Mouse (Mus musculus): Measurements from ENCODE around the gene Tmem273. TPM values are rescaled to one million over a fixed set of nuclear protein-coding genes. Genes with fewer than 3 reads are reported as not detected.

The Tmem273 gene
- 0.18 and 0.39 TPM in 2 replicates for polyA plus RNA-seq (2016; fragmentation: Nextera tagmentation; extraction: Ambion mirVana)

GRCm38 (mm10) chr14:32785556-32786130, at the start of gene Tmem273:
Tmem273 (plus strand) TSS chr14:32785963.
- 68% methylated on average over 3 of the region's 3 CpGs for WGBS
- Histone ChIP-seq H3K36me3 (no peaks in the 10 kb centered on the region), H3K4me3 (no peak within 1 kb of the TSS), H3K27me3 (ENCODE audit: insufficient read depth, poor library complexity, severe bottlenecking) (peaks cover 6% of the 10 kb centered on the region; the same call in 1 of the 2 replicates), H3K4me1 (peaks cover 13% of the 10 kb centered on the region), H3K27ac (no peak within 1 kb of the TSS; the same call in 1 of the 2 replicates), H3K9me3 (no peaks in the 10 kb centered on the region)
- DNase-seq (ENCODE audit: low spot score): no peak

GRCm38 (mm10) chr14:32736561-32736960, 49.2 kb upstream of the Tmem273 start:
- 0 out of 2 replicates have a peak, but pooled peaks cover 3% of the 10 kb centered on the region for H3K9me3 ChIP-seq
- no peaks in the 10 kb centered on the region for H3K27me3 ChIP-seq (ENCODE audit: insufficient read depth, poor library complexity, severe bottlenecking)
- H3K4me3 ChIP-seq: no peak overlapping the region
- H3K4me1 ChIP-seq: peaks cover 10% of the 10 kb centered on the region; the same call in 1 of the 2 replicates
- H3K36me3 ChIP-seq: no peaks in the 10 kb centered on the region
- 83% methylated on average over 6 of the region's 6 CpGs for WGBS
- no peak overlapping the region for H3K27ac ChIP-seq
- DNase-seq (ENCODE audit: low spot score): no peak

- Histone ChIP-seq H3K9me3 (0 out of 2 replicates have a peak, but pooled peaks cover 3% of the 10 kb centered on the region), H3K36me3 (no peaks in the 10 kb centered on the region), H3K27me3 (ENCODE audit: insufficient read depth, poor library complexity, severe bottlenecking) (no peaks in the 10 kb centered on the region), H3K27ac (no peak overlapping the region), H3K4me3 (no peak overlapping the region), H3K4me1 (peaks cover 4% of the 10 kb centered on the region; the same call in 1 of the 2 replicates)
- DNase-seq (ENCODE audit: low spot score): no peak
- WGBS: 84% methylated on average over 5 of the region's 5 CpGs
These were observed 47.2 kb upstream of the Tmem273 start for GRCm38 (mm10) chr14:32738586-32738985.

- H3K27ac ChIP-seq: peak overlapping the region; percentile 17; the same call in 1 of the 2 replicates
- WGBS: 34% methylated on average over 6 of the region's 6 CpGs
- peak; percentile 36 for DNase-seq (ENCODE audit: low spot score)
- H3K36me3 ChIP-seq: no peaks in the 10 kb centered on the region
- no peaks in the 10 kb centered on the region for H3K9me3 ChIP-seq
- H3K4me1 ChIP-seq: peaks cover 24% of the 10 kb centered on the region
- no peak overlapping the region for H3K4me3 ChIP-seq
- H3K27me3 ChIP-seq (ENCODE audit: insufficient read depth, poor library complexity, severe bottlenecking): no peaks in the 10 kb centered on the region
These were observed 37.2 kb upstream of the Tmem273 start for GRCm38 (mm10) chr14:32748519-32748918.

- Histone ChIP-seq H3K27ac (peak overlapping the region; percentile 47; the same call in 1 of the 2 replicates), H3K4me1 (peaks cover 24% of the 10 kb centered on the region), H3K4me3 (no peak overlapping the region), H3K9me3 (no peaks in the 10 kb centered on the region), H3K27me3 (ENCODE audit: insufficient read depth, poor library complexity, severe bottlenecking) (no peaks in the 10 kb centered on the region), H3K36me3 (no peaks in the 10 kb centered on the region)
- WGBS: 76% methylated on average over 6 of the region's 6 CpGs
- DNase-seq (ENCODE audit: low spot score): no peak
These were observed 35.0 kb upstream of the Tmem273 start for GRCm38 (mm10) chr14:32750727-32751126.

- Histone ChIP-seq H3K27me3 (ENCODE audit: insufficient read depth, poor library complexity, severe bottlenecking) (no peaks in the 10 kb centered on the region), H3K4me1 (peaks cover 14% of the 10 kb centered on the region), H3K9me3 (no peaks in the 10 kb centered on the region), H3K36me3 (no peaks in the 10 kb centered on the region), H3K27ac (no peak overlapping the region), H3K4me3 (no peak overlapping the region)
- no peak for DNase-seq (ENCODE audit: low spot score)
- WGBS: 49% methylated on average over 1 of the region's 1 CpGs
These were observed 31.5 kb upstream of the Tmem273 start for GRCm38 (mm10) chr14:32754286-32754685.

- no peaks in the 10 kb centered on the region for H3K27me3 ChIP-seq (ENCODE audit: insufficient read depth, poor library complexity, severe bottlenecking)
- no peak overlapping the region for H3K27ac ChIP-seq
- no peak for DNase-seq (ENCODE audit: low spot score)
- no peaks in the 10 kb centered on the region for H3K36me3 ChIP-seq
- no peaks in the 10 kb centered on the region for H3K4me1 ChIP-seq
- WGBS: 74% methylated on average over 1 of the region's 1 CpGs
- H3K9me3 ChIP-seq: no peaks in the 10 kb centered on the region
- no peak overlapping the region for H3K4me3 ChIP-seq
These were observed 23.6 kb upstream of the Tmem273 start for GRCm38 (mm10) chr14:32762177-32762576.

GRCm38 (mm10) chr14:32770563-32770962, 15.2 kb upstream of the Tmem273 start:
- no peak for DNase-seq (ENCODE audit: low spot score)
- H3K27ac ChIP-seq: no peak overlapping the region
- no peaks in the 10 kb centered on the region for H3K9me3 ChIP-seq
- H3K4me1 ChIP-seq: no peaks in the 10 kb centered on the region
- WGBS: 76% methylated on average over 6 of the region's 6 CpGs
- H3K4me3 ChIP-seq: no peak overlapping the region
- H3K27me3 ChIP-seq (ENCODE audit: insufficient read depth, poor library complexity, severe bottlenecking): 0 out of 2 replicates have a peak, but pooled peaks cover 1% of the 10 kb centered on the region
- no peaks in the 10 kb centered on the region for H3K36me3 ChIP-seq

- WGBS: 78% methylated on average over 4 of the region's 4 CpGs
- no peak overlapping the region for H3K27ac ChIP-seq
- H3K27me3 ChIP-seq (ENCODE audit: insufficient read depth, poor library complexity, severe bottlenecking): 0 out of 2 replicates have a peak, but pooled peaks cover 5% of the 10 kb centered on the region
- no peaks in the 10 kb centered on the region for H3K9me3 ChIP-seq
- no peaks in the 10 kb centered on the region for H3K36me3 ChIP-seq
- no peak for DNase-seq (ENCODE audit: low spot score)
- H3K4me1 ChIP-seq: no peaks in the 10 kb centered on the region
- no peak overlapping the region for H3K4me3 ChIP-seq
These were observed 13.7 kb upstream of the Tmem273 start for GRCm38 (mm10) chr14:32772085-32772484.

GRCm38 (mm10) chr14:32772791-32773190, 13.0 kb upstream of the Tmem273 start:
- peak; percentile 54 for DNase-seq (ENCODE audit: low spot score)
- H3K36me3 ChIP-seq: no peaks in the 10 kb centered on the region
- H3K4me3 ChIP-seq: no peak overlapping the region
- 43% methylated on average over 3 of the region's 3 CpGs for WGBS
- no peak overlapping the region for H3K27ac ChIP-seq
- no peaks in the 10 kb centered on the region for H3K9me3 ChIP-seq
- H3K4me1 ChIP-seq: no peaks in the 10 kb centered on the region
- 0 out of 2 replicates have a peak, but pooled peaks cover 5% of the 10 kb centered on the region for H3K27me3 ChIP-seq (ENCODE audit: insufficient read depth, poor library complexity, severe bottlenecking)

GRCm38 (mm10) chr14:32773456-32773855, 12.3 kb upstream of the Tmem273 start:
- peak; percentile 58 for DNase-seq (ENCODE audit: low spot score)
- H3K9me3 ChIP-seq: no peaks in the 10 kb centered on the region
- 84% methylated on average over 3 of the region's 3 CpGs for WGBS
- no peaks in the 10 kb centered on the region for H3K4me1 ChIP-seq
- H3K27ac ChIP-seq: no peak overlapping the region
- H3K36me3 ChIP-seq: no peaks in the 10 kb centered on the region
- no peak overlapping the region for H3K4me3 ChIP-seq
- 0 out of 2 replicates have a peak, but pooled peaks cover 5% of the 10 kb centered on the region for H3K27me3 ChIP-seq (ENCODE audit: insufficient read depth, poor library complexity, severe bottlenecking)

- H3K9me3 ChIP-seq: no peaks in the 10 kb centered on the region
- 0 out of 2 replicates have a peak, but pooled peaks cover 5% of the 10 kb centered on the region for H3K27me3 ChIP-seq (ENCODE audit: insufficient read depth, poor library complexity, severe bottlenecking)
- peak; percentile 54 for DNase-seq (ENCODE audit: low spot score)
- no peak overlapping the region for H3K27ac ChIP-seq
- no peaks in the 10 kb centered on the region for H3K4me1 ChIP-seq
- 81% methylated on average over 7 of the region's 7 CpGs for WGBS
- no peaks in the 10 kb centered on the region for H3K36me3 ChIP-seq
- no peak overlapping the region for H3K4me3 ChIP-seq
These were observed 9.7 kb upstream of the Tmem273 start for GRCm38 (mm10) chr14:32776077-32776476.

GRCm38 (mm10) chr14:32778362-32778761, 7.4 kb upstream of the Tmem273 start:
- no peak overlapping the region for H3K27ac ChIP-seq
- H3K4me3 ChIP-seq: no peak overlapping the region
- H3K4me1 ChIP-seq: no peaks in the 10 kb centered on the region
- peak; percentile 62 for DNase-seq (ENCODE audit: low spot score)
- H3K9me3 ChIP-seq: no peaks in the 10 kb centered on the region
- WGBS: 76% methylated on average over 3 of the region's 3 CpGs
- H3K36me3 ChIP-seq: no peaks in the 10 kb centered on the region
- 0 out of 2 replicates have a peak, but pooled peaks cover 5% of the 10 kb centered on the region for H3K27me3 ChIP-seq (ENCODE audit: insufficient read depth, poor library complexity, severe bottlenecking)
